ENCODE assay signal across 8 mouse cellular contexts in genomic region chr4:59580495-59581281, GRCm38 (mm10). TPM values are rescaled to one million over a fixed set of nuclear protein-coding genes. Genes with fewer than 3 reads are reported as not detected.
A peak's percentile ranks its signal among the peaks of the same experiment; 100 is the strongest.
DNase-seq lines count a peak whose midpoint lies in the region; ATAC-seq and TF ChIP-seq lines count a peak whose summit lies in the region.

No protein-coding gene starts in this region.

- H3K4me2 ChIP-seq in limb, embryonic 14.5 days (replicated peaks; ENCODE audit: low read depth, low read length, severe bottlenecking), result peak overlapping the region; percentile 74

- intact Hi-C loops in heart, postnatal 10 days (cut with DNase I), result no loop called here

- H3K9me3 ChIP-seq in limb, embryonic 14.5 days (ENCODE audit: control insufficient read depth, low read length), result no peaks in the 10 kb centered on the region

- ATAC-seq in limb, embryonic 14.5 days (ENCODE audit: low FRiP score, low read depth), result peak; percentile 26; the same call in 1 of the 2 replicates

- H3K27ac ChIP-seq in layer of hippocampus, adult 2 months, result peak overlapping the region; percentile 97
- H3K27ac ChIP-seq in limb, embryonic 14.5 days (replicated peaks; ENCODE audit: low read depth, low read length), result peak overlapping the region; percentile 75

- H3K4me3 ChIP-seq in layer of hippocampus, adult 2 months, result peak overlapping the region; percentile 90
- peak overlapping the region; percentile 71 for H3K4me3 ChIP-seq in limb, embryonic 14.5 days (replicated peaks; ENCODE audit: low read length)

- H3K27me3 ChIP-seq in limb, embryonic 14.5 days (ENCODE audit: control insufficient read depth, insufficient read depth, low read length), result no peaks in the 10 kb centered on the region

- DNase-seq in layer of hippocampus, adult 2 months (ENCODE audit: low spot score in 2 of 2), result no peak
- DNase-seq in layer of hippocampus, postnatal 25 days (ENCODE audit: extremely low spot score in 1 of 2, low spot score in 1 of 2), result no peak
- DNase-seq in adrenal gland, adult (ENCODE audit: inconsistent age in 2 of 2, low spot score in 1 of 2), result peak; percentile 65 to 82
- peak; percentile 83 for DNase-seq in embryo, embryonic 11 days
- peak; percentile 32 to 42 for DNase-seq in heart, postnatal 10 days
- peak; percentile 55 for DNase-seq in limb, embryonic 14.5 days (ENCODE audit: low spot score)
- DNase-seq in neural tube, embryonic 10.5 days (ENCODE audit: extremely low spot score, low spot score), result peak; percentile 56
- peak; percentile 54 to 72 for DNase-seq in thymus, postnatal 36 days

- TF ChIP-seq CTCF in layer of hippocampus, adult 2 months (conservative IDR thresholded peaks at IDR 0.05), result no peak

- no peak for TF ChIP-seq POLR2A in limb, embryonic 14.5 days (IDR thresholded peaks at IDR 0.05; ENCODE audit: borderline replicate concordance, extremely low read depth, insufficient read depth, insufficient read length)

- peaks cover 9% of the 10 kb centered on the region; the same call in 1 of the 2 replicates for H3K4me1 ChIP-seq in limb, embryonic 14.5 days (ENCODE audit: control insufficient read depth, insufficient read depth, low read length)

- 2% methylated on average over 23 of the region's 23 CpGs for WGBS in limb, embryonic 14.5 days

- H3K9ac ChIP-seq in limb, embryonic 14.5 days (ENCODE audit: low read depth, low read length, severe bottlenecking), result peak overlapping the region; percentile 71

- H3K36me3 ChIP-seq in limb, embryonic 14.5 days (ENCODE audit: control insufficient read depth, insufficient read depth, low read length), result no peaks in the 10 kb centered on the region

RNA-seq across cellular contexts. Expression of gene Hsdl2, which starts 0.7 kb away (rescaled TPM):
- total RNA-seq in layer of hippocampus, adult 2 months (2021), result 10 to 100 TPM; 25.3 to 26.6 TPM
- 10 to 100 TPM; 28.0 to 28.1 TPM for total RNA-seq in layer of hippocampus, postnatal 25 days (2021)
- 100 to 1,000 TPM; 253 to 276 TPM for total RNA-seq in heart, postnatal 10 days (2021)
- 11.5 and 16.1 TPM in 2 replicates for polyA plus RNA-seq in limb, embryonic 14.5 days (2012; rRNA removed)
- polyA plus RNA-seq in limb, embryonic 14.5 days (2014; fragmentation: Nextera tagmentation; extraction: Ambion mirVana), result 19.6 and 22.8 TPM in 2 replicates

RNA-seq across cellular contexts. Expression of gene Ptbp3, which starts 31.5 kb away (rescaled TPM):
- total RNA-seq in layer of hippocampus, adult 2 months (2021), result 10 to 100 TPM; 35.6 to 44.3 TPM
- 10 to 100 TPM; 30.0 to 37.7 TPM for total RNA-seq in layer of hippocampus, postnatal 25 days (2021)
- total RNA-seq in heart, postnatal 10 days (2021), result 10 to 100 TPM; 57.4 to 57.9 TPM
- 27.1 and 30.7 TPM in 2 replicates for polyA plus RNA-seq in limb, embryonic 14.5 days (2012; rRNA removed)
- 53.1 and 56.0 TPM in 2 replicates for polyA plus RNA-seq in limb, embryonic 14.5 days (2014; fragmentation: Nextera tagmentation; extraction: Ambion mirVana)

RNA-seq across cellular contexts. Expression of gene E130308A19Rik, which starts 45.3 kb away (rescaled TPM):
- total RNA-seq in layer of hippocampus, adult 2 months (2021), result 10 to 100 TPM; 12.8 to 13.6 TPM
- total RNA-seq in layer of hippocampus, postnatal 25 days (2021), result 10 to 100 TPM; 12.8 to 13.9 TPM
- total RNA-seq in heart, postnatal 10 days (2021), result 10 to 100 TPM; 10.8 to 11.3 TPM
- polyA plus RNA-seq in limb, embryonic 14.5 days (2012; rRNA removed), result 7.6 and 8.2 TPM in 2 replicates
- 17.6 and 19.7 TPM in 2 replicates for polyA plus RNA-seq in limb, embryonic 14.5 days (2014; fragmentation: Nextera tagmentation; extraction: Ambion mirVana)

Comparison
In these comparisons a context has a peak if more than half of its experiments do, and no peak if none do; other contexts are left out.
1. DNase-seq: peak in adrenal gland, adult (2 of 2), embryo, embryonic 11 days (single experiment), heart, postnatal 10 days (2 of 2), limb, embryonic 14.5 days (single experiment), neural tube, embryonic 10.5 days (single experiment) and thymus, postnatal 36 days (2 of 2); none in layer of hippocampus, adult 2 months (0 of 2) and layer of hippocampus, postnatal 25 days (0 of 2).
2. RNA of gene Hsdl2, which starts 0.7 kb away (total RNA-seq): 253 to 276 TPM in heart, postnatal 10 days; 28.0 to 28.1 TPM in layer of hippocampus, postnatal 25 days and 25.3 to 26.6 TPM in layer of hippocampus, adult 2 months; every median in the first group is over 4 times any median in the second.